21 mouse cellular contexts compared by ENCODE assay signal in genomic region chr11:30131640-30132039, GRCm38 (mm10).
"Had no signal": no experiment of that assay in that cellular context is flagged by ENCODE, and none has a peak within 500 bp of the region (broad histone marks: within the 10 kb centered on the region; RNA-seq: fewer than 3 reads in every experiment).

No protein-coding gene starts in this region.

- H3K27ac ChIP-seq: layer of hippocampus, adult 2 months; limb, embryonic 10.5 days; limb, embryonic 13.5 days; liver, embryonic 13.5 days; macrophage; midbrain, embryonic 12.5 days; midbrain, embryonic 15.5 days; neural tube, embryonic 12.5 days; neural tube, embryonic 15.5 days; stomach, postnatal 0 days had no signal

- H3K9me3 ChIP-seq: limb, embryonic 10.5 days; limb, embryonic 13.5 days; liver, embryonic 13.5 days; midbrain, embryonic 12.5 days; midbrain, embryonic 15.5 days; neural tube, embryonic 12.5 days; neural tube, embryonic 15.5 days had no signal

- H3K4me1 ChIP-seq: limb, embryonic 10.5 days; limb, embryonic 13.5 days; liver, embryonic 13.5 days; midbrain, embryonic 12.5 days; midbrain, embryonic 15.5 days; neural tube, embryonic 12.5 days; neural tube, embryonic 15.5 days had no signal

- DNase-seq: kidney, adult 9 months; kidney, postnatal 14 days; layer of hippocampus, adult 9-11 months; liver; liver, embryonic 13.5 days; lung, embryonic 14.5 days; right cerebral cortex, adult 18-20 months; right cerebral cortex, postnatal 14 days; right cerebral cortex, postnatal 4 days; thymus, adult 18-20 months; thymus, postnatal 36 days had no signal

- H3K27me3 ChIP-seq: limb, embryonic 13.5 days; liver, embryonic 13.5 days; midbrain, embryonic 12.5 days; midbrain, embryonic 15.5 days; neural tube, embryonic 12.5 days; neural tube, embryonic 15.5 days had no signal

- H3K4me2 ChIP-seq: limb, embryonic 13.5 days; liver, embryonic 13.5 days; lung, embryonic 14.5 days; midbrain, embryonic 12.5 days; midbrain, embryonic 15.5 days; neural tube, embryonic 12.5 days; neural tube, embryonic 15.5 days had no signal

- ATAC-seq: lung, postnatal 0 days; midbrain, embryonic 15.5 days had no signal

- H3K9ac ChIP-seq: limb, embryonic 13.5 days; liver, embryonic 13.5 days; lung, embryonic 14.5 days; midbrain, embryonic 12.5 days; midbrain, embryonic 15.5 days; neural tube, embryonic 12.5 days; neural tube, embryonic 15.5 days had no signal

- H3K4me3 ChIP-seq: layer of hippocampus, adult 2 months; limb, embryonic 10.5 days; limb, embryonic 13.5 days; liver, embryonic 13.5 days; midbrain, embryonic 12.5 days; midbrain, embryonic 15.5 days; neural tube, embryonic 12.5 days; neural tube, embryonic 15.5 days had no signal
